Mouse (Mus musculus) layer of hippocampus, adult 2 months (tissue): ENCODE results near the gene Adgrl2. TPM values are rescaled to one million over a fixed set of nuclear protein-coding genes. Genes with fewer than 3 reads are reported as not detected.

Experiments
- DNase-seq, 2 experiments: peaks; one replicate each; pipeline ENCODE4 v3.0.0; 2022; ENCODE audit warnings: low spot score in 2 of 2
- H3K27ac ChIP-seq: fragments of 200-600 bp; 2 replicates; pipeline ENCODE4 v1.8.1; 2022
- H3K4me3 ChIP-seq: fragments of 200-600 bp; 2 replicates; pipeline ENCODE4 v1.8.1; 2022; ENCODE audit warnings: mild to moderate bottlenecking
- CTCF ChIP-seq: fragments of 200-600 bp; conservative IDR thresholded peaks from 2 replicates; pipeline ENCODE4 v1.8.1; 2022; ENCODE audit warnings: antibody characterized with exemption, mild to moderate bottlenecking, moderate library complexity
- total RNA-seq, 2 experiments: library from RNA; stranded (reverse); gene quantifications; 2 replicates each; pipeline ENCODE4 v1.2.3; 2021

Gene Adgrl2
- total RNA-seq, 2 experiments from 2014 or later, result 56.6 to 58.7 TPM

GRCm38 (mm10) chr3:148907024-148907778 lies 83.2 kb downstream of the Adgrl2 start:
- TF ChIP-seq CTCF, result no peak
- Histone ChIP-seq H3K27ac (0 out of 2 replicates have a peak overlapping the region, but pooled peaks have one; percentile 23), H3K4me3 (no peak overlapping the region)
- no peak for DNase-seq

- TF ChIP-seq CTCF, result no peak
- H3K4me3 ChIP-seq, result no peak overlapping the region
- H3K27ac ChIP-seq, result no peak overlapping the region
- DNase-seq, result no peak
These were observed 84.2 kb downstream of the Adgrl2 start for GRCm38 (mm10) chr3:148905906-148906779.

- Histone ChIP-seq H3K27ac (no peak overlapping the region), H3K4me3 (no peak overlapping the region)
- DNase-seq, result no peak
- TF ChIP-seq CTCF, result no peak
These were observed 84.9 kb downstream of the Adgrl2 start for GRCm38 (mm10) chr3:148905435-148905834.

DNA sequence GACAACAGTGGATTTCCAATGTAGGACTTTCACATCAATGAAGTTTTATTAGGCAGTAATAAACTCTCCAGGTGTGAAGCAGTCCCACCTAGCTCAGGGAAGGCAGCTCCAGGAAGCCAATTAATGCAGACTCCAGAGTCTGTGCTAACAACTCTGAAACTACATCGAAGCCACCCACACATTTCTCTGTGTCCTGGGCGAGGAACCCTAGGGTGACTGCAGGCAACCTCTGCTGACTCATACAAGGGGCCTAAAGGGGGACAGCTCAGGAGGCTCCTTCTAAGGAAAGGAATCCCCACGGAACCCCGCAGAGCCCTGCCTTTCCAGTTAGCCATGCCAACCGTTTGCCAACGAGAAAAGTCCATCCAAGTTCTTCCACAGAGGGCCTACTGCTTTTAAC lies 90.5 kb downstream of the Adgrl2 start:
- TF ChIP-seq CTCF, result no peak
- DNase-seq, result no peak
- H3K4me3 ChIP-seq, result no peak overlapping the region
- H3K27ac ChIP-seq, result peak overlapping the region; percentile 55

DNA sequence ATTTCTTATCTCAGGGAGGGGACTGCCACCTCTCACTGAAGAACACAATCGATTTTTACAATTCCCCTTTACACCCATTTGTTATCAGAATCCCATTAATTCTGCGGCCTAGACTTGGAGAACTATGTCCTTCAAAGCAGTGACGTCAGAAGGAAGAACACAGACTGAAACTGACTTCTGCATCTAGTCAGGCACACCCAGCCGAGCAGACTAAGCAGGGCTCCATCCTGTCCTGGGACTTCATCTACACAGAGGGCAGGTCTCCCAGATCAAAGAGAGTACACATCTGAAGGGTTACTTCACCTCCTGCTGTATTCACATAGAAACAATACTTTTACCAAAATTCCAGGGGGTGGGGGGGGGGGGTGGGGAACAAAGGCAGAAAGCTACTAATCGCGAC lies 90.9 kb downstream of the Adgrl2 start:
- no peak overlapping the region for H3K27ac ChIP-seq
- no peak for DNase-seq
- no peak overlapping the region for H3K4me3 ChIP-seq
- no peak for TF ChIP-seq CTCF

- no peak for TF ChIP-seq CTCF
- peak overlapping the region; percentile 28; the same call in 1 of the 2 replicates for H3K27ac ChIP-seq
- no peak for DNase-seq
- no peak overlapping the region for H3K4me3 ChIP-seq
These were observed 91.7 kb downstream of the Adgrl2 start for GRCm38 (mm10) chr3:148898535-148899250.

GRCm38 (mm10) chr3:148896281-148896680 lies 94.1 kb downstream of the Adgrl2 start:
- no peak for DNase-seq
- no peak overlapping the region for H3K4me3 ChIP-seq
- no peak for TF ChIP-seq CTCF
- H3K27ac ChIP-seq, result no peak overlapping the region

DNA sequence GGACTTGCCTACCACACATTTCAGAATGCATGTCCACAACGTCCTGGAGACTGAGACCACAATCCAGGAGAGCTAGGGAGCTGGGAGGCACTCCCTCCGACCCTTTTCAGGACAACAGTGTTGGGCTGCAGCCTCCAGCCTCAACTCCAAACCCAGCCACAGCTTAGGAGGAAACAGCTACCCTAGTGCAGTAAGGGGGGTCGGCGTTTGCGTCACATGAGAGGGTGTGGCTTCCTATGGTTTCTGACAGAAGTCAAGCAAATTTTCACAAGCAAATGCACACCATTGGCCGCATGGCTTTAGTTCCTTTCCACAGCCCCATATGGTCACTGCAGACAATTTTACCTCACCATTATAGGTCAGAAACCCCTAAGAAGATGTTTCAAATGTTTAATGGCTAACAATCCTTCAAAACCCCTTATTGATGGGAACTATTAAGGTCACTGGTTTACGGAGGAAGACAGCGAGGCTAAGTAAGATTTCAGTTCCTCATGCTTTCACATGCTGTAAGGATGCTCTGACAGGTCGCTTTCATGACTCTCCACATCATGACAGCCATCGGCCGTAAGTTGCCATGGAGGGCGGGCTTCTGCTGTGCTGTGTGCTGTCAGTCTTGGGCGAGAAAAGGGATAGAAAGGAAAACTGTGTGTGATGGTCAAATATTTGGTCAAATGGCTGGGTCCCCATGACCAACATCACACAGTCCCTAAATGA lies 94.8 kb downstream of the Adgrl2 start:
- TF ChIP-seq CTCF, result no peak
- Histone ChIP-seq H3K27ac (no peak overlapping the region), H3K4me3 (no peak overlapping the region)
- DNase-seq, result no peak

- Histone ChIP-seq H3K27ac (no peak overlapping the region), H3K4me3 (no peak overlapping the region)
- TF ChIP-seq CTCF, result no peak
- no peak for DNase-seq
These were observed 95.5 kb downstream of the Adgrl2 start for GRCm38 (mm10) chr3:148894867-148895266.

GRCm38 (mm10) chr3:148887902-148888301 lies 102.5 kb downstream of the Adgrl2 start:
- H3K27ac ChIP-seq, result no peak overlapping the region
- DNase-seq, result no peak
- TF ChIP-seq CTCF, result no peak
- H3K4me3 ChIP-seq, result no peak overlapping the region

DNA sequence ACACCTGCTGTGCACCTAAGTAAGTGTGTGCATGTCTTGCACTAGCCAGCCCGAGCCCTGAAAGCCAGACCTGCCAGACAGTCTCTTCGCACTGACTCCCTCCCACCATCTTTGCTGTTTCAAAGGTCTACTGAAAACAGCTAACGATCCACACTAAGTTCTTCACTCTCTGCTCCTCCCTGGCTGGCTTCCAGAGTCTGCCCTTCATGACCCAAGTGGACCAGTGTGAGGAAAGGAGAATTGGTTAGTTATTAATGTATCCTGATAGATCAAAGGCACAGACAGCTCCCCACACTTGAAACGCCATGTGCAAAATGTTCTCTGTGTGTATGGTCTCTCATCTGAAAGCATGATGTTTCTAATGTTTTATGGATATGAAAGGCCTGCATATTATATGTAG lies 103.4 kb downstream of the Adgrl2 start:
- Histone ChIP-seq H3K27ac (no peak overlapping the region), H3K4me3 (no peak overlapping the region)
- TF ChIP-seq CTCF, result no peak
- DNase-seq, result no peak

DNA sequence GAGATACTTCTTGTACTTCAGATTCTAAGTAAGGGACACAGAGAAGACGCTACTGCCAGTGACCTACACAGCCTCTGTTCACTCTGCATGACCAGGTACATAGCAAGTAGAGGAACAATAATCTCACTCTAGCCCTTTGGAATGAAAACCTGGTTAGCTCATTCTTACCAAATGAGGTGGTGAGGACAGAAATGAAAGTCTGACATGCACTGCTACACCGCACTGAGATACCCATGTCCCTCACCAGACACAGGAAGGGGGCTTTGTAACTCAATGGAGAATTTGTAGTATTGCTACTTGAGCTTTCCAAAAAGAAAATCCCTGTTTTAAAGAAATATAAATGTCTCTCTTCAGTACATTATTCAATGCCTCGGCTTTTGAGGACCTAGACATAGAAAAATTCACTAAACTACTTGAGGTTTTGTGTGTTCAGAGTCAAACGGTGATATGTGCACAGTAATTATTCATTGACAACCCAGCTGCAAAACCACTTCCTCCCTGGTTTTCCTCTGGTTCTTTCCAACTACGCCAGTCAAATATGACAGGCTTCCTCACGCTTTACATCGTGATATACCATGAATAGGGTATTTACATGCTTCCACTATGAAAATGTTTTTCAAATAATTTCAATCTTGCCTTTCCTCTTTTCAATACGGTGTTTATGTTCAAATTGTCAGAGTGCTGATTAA lies 104.2 kb downstream of the Adgrl2 start:
- no peak for DNase-seq
- no peak overlapping the region for H3K27ac ChIP-seq
- TF ChIP-seq CTCF, result no peak
- H3K4me3 ChIP-seq, result no peak overlapping the region
